Mouse (Mus musculus): ENCODE results near the gene Nrg3. TPM values are rescaled to one million over a fixed set of nuclear protein-coding genes. Genes with fewer than 3 reads are reported as not detected.
"Not testable (repeated sequence)": the region's sequence is repeated elsewhere in the genome, so short reads cannot be mapped to it uniquely, and the experiment has no call there.

Nrg3 gene
- polyA plus RNA-seq, 1 experiment from 2014 or later: 0.37 TPM

- no peaks in the 10 kb centered on the region for H3K9me3 ChIP-seq
- no peaks in the 10 kb centered on the region for H3K4me1 ChIP-seq
- H3K4me3 ChIP-seq: no peak overlapping the region
- no peaks in the 10 kb centered on the region for H3K36me3 ChIP-seq (replicated peaks)
- no peaks in the 10 kb centered on the region for H3K27me3 ChIP-seq (ENCODE audit: poor library complexity, severe bottlenecking)
- H3K27ac ChIP-seq: no peak overlapping the region
- 90% methylated on average over 2 of the region's 2 CpGs for WGBS
- no peak for DNase-seq (ENCODE audit: extremely low spot score, low spot score)
Measured at GRCm38 (mm10) chr14:38509016-38509415, 963.9 kb downstream of the Nrg3 start.

- Histone ChIP-seq H3K4me3 (no peak overlapping the region), H3K9me3 (no peaks in the 10 kb centered on the region), H3K27ac (no peak overlapping the region), H3K27me3 (ENCODE audit: poor library complexity, severe bottlenecking) (no peaks in the 10 kb centered on the region), H3K4me1 (no peaks in the 10 kb centered on the region), H3K36me3 (replicated peaks) (no peaks in the 10 kb centered on the region)
- WGBS: 56% methylated on average over 1 of the region's 1 CpGs
- DNase-seq (ENCODE audit: extremely low spot score, low spot score): no peak
Measured at GRCm38 (mm10) chr14:38494970-38495369, 977.9 kb downstream of the Nrg3 start.

GRCm38 (mm10) chr14:38447086-38447485 lies 1025.8 kb downstream of the Nrg3 start:
- Histone ChIP-seq H3K4me3 (no peak overlapping the region), H3K4me1 (no peaks in the 10 kb centered on the region), H3K9me3 (no peaks in the 10 kb centered on the region), H3K27me3 (ENCODE audit: poor library complexity, severe bottlenecking) (no peaks in the 10 kb centered on the region), H3K36me3 (replicated peaks) (no peaks in the 10 kb centered on the region), H3K27ac (no peak overlapping the region)
- 94% methylated on average over 2 of the region's 2 CpGs for WGBS
- DNase-seq (ENCODE audit: extremely low spot score, low spot score): no peak

- WGBS: 84% methylated on average over 2 of the region's 2 CpGs
- Histone ChIP-seq H3K4me3 (no peak overlapping the region), H3K27ac (no peak overlapping the region), H3K36me3 (replicated peaks) (no peaks in the 10 kb centered on the region), H3K27me3 (ENCODE audit: poor library complexity, severe bottlenecking) (no peaks in the 10 kb centered on the region), H3K4me1 (no peaks in the 10 kb centered on the region), H3K9me3 (no peaks in the 10 kb centered on the region)
- no peak for DNase-seq (ENCODE audit: extremely low spot score, low spot score)
Measured at GRCm38 (mm10) chr14:38444788-38445187, 1028.1 kb downstream of the Nrg3 start.

GRCm38 (mm10) chr14:38433793-38434589 lies 1038.9 kb downstream of the Nrg3 start:
- H3K4me1 ChIP-seq: no peaks in the 10 kb centered on the region
- H3K4me3 ChIP-seq: no peak overlapping the region
- no peaks in the 10 kb centered on the region for H3K36me3 ChIP-seq (replicated peaks)
- H3K9me3 ChIP-seq: no peaks in the 10 kb centered on the region
- WGBS: 81% methylated on average over 6 of the region's 6 CpGs
- H3K27ac ChIP-seq: no peak overlapping the region
- no peak for DNase-seq (ENCODE audit: extremely low spot score, low spot score)
- no peaks in the 10 kb centered on the region for H3K27me3 ChIP-seq (ENCODE audit: poor library complexity, severe bottlenecking)

- Histone ChIP-seq H3K4me3 (no peak overlapping the region), H3K27me3 (ENCODE audit: poor library complexity, severe bottlenecking) (no peaks in the 10 kb centered on the region), H3K9me3 (no peaks in the 10 kb centered on the region), H3K36me3 (replicated peaks) (no peaks in the 10 kb centered on the region), H3K27ac (no peak overlapping the region), H3K4me1 (no peaks in the 10 kb centered on the region)
- no peak for DNase-seq (ENCODE audit: extremely low spot score, low spot score)
Measured at GRCm38 (mm10) chr14:38374660-38375059, 1098.2 kb downstream of the Nrg3 start.

- H3K4me3 ChIP-seq: no peak overlapping the region
- H3K27me3 ChIP-seq (ENCODE audit: poor library complexity, severe bottlenecking): no peaks in the 10 kb centered on the region
- H3K4me1 ChIP-seq: no peaks in the 10 kb centered on the region
- H3K36me3 ChIP-seq (replicated peaks): no peaks in the 10 kb centered on the region
- H3K9me3 ChIP-seq: no peaks in the 10 kb centered on the region
- no peak overlapping the region for H3K27ac ChIP-seq
- DNase-seq (ENCODE audit: extremely low spot score, low spot score): no peak
Measured at GRCm38 (mm10) chr14:38340967-38341366, 1131.9 kb downstream of the Nrg3 start.

- not testable (repeated sequence) for H3K4me3 ChIP-seq; H3K27ac ChIP-seq; H3K9me3 ChIP-seq; H3K36me3 ChIP-seq (replicated peaks); H3K27me3 ChIP-seq (ENCODE audit: poor library complexity, severe bottlenecking); H3K4me1 ChIP-seq; DNase-seq (ENCODE audit: extremely low spot score, low spot score)
- 81% methylated on average over 1 of the region's 1 CpGs for WGBS
Measured at GRCm38 (mm10) chr14:38322841-38323240, 1150.0 kb downstream of the Nrg3 start.

GRCm38 (mm10) chr14:38320619-38321340 lies 1152.1 kb downstream of the Nrg3 start:
- no peak overlapping the region for H3K4me3 ChIP-seq
- DNase-seq (ENCODE audit: extremely low spot score, low spot score): no peak
- no peaks in the 10 kb centered on the region for H3K27me3 ChIP-seq (ENCODE audit: poor library complexity, severe bottlenecking)
- 94% methylated on average over 1 of the region's 1 CpGs for WGBS
- no peak overlapping the region for H3K27ac ChIP-seq
- no peaks in the 10 kb centered on the region for H3K9me3 ChIP-seq
- H3K36me3 ChIP-seq (replicated peaks): no peaks in the 10 kb centered on the region
- H3K4me1 ChIP-seq: no peaks in the 10 kb centered on the region

Small RNAs within 50 kb of the gene (microRNA-seq; reads per million reads assigned to microRNA genes)
- gene Gm27332: not detected

Measured in forebrain, embryonic 10.5 days (tissue).